Mouse (Mus musculus) testis, postnatal 10 days (tissue): ENCODE measurements around the gene Plp2.

ENCODE experiments used
- DNase-seq: peaks from one replicate; pipeline ENCODE4 v3.0.0; 2021; ENCODE audit warnings: low spot score

Plp2 gene

DNA sequence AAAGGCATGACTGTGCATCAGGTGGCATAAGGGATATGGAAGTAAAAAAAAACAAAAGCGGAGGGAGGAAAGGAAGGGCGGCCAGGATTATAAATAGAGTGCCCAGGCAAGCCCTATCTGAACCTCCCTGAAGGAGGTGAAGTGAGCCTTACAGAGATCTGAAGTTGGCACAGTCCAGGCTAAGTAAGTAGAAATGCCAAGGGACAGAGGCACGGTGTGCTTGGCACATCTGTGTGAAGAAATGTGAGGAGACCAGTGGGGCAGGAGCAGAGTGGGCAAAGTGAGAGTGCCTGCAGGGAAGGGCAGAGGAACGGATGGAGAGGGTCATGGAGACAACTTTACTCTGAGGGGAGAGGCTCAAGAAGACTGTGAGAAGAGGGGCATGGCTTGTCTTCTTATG lies 10.1 kb downstream of the Plp2 start:
- DNase-seq: no peak

DNA sequence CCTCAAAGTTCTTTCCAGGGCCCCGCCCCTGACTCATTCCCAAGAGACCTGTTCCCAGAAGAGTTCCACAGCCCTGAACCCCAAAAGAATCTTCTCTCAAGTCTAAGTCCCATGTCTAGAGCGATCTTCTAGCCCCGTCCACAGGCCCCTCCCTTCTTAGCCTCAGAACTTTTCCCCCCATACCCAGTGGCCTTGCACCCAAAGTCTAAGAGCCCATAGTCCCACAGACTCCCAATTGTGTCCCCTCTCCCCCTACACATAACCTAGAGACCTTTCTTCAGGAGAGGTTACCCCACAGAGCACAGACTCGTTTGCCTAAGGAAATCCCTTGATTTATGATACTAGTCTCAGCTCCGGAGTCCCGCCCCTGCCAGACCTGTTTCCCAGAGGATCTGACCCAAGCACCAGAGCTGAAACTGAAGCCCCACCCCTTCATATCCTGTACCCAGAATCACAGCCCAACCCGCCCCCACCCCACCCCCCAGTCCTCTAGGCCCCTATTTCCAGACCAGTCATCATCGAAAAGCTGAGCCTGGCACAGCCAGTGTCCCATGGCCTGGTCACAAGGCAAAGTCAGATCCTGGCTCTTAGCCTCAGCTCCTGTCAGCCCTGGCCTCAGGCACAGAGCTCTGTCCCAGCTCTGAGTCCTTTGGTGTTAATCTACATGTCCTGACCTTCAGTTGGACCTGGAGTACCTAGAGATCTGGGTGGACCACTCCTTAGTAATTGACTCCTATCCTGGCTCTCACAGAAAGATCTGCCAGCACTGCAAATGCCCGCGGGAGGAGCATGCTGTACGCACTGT lies 12.2 kb downstream of the Plp2 start:
- no peak for DNase-seq

DNA sequence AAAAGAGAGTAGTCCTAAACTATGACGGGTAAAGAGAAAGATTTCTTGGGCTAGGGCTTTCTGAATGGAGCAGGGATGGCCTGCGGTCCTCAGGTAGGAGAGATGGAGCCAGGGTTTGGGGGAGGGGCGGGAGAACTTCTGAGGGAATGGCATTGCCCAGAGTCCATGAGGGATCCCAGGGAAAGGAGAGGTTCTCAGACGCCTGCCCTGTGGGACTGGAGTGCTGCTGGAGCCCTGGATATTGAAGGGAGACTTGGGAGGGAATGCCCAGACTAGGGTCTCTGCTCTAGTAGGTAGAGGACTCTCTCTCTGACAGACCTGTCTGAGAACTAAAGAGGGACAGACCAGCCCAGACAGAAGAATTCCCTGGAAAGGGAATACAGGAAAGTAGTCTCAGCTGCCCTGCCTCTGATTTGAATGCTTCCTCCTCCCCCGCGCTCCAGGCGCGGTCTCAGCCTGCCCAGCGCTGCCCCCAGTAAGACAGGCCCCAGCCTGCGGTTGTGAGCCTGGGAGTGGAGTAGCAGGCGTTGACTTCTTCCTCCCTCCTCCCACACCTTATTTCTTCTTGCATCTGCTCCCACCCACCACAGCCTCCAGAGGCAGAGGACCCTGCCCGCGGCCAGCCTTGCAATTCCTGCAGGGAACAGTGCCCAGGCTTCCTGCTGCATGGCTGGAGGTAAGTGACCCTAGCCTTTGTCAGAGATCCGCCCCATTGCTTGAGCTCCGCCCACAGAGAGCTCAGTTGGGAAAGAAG lies 13.0 kb downstream of the Plp2 start:
- DNase-seq: peak; percentile 66

DNA sequence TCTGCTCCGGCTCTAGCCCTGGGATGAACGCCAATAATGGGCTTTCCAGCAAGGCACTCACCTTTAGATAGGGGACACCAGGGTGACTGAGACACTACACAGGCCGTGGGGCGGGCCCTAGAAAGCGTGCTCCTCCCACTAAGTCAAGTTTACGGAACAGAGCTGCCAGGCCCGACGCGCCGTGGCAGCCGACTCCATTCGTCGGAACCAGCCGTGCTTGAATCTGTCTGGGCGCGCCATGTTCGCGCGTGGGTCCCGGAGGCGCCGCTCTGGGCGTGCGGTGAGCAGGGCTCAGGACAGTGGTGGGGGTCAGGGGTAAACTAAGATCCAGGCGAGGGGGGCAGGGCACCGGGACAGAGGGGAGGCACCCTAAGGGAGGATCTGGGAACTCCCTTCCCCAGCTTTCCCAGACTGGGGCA lies 14.0 kb downstream of the Plp2 start, which contains the start of gene Prickle3:
Prickle3 (plus strand) TSS at position 40 of the 419 bp plus-strand sequence.
- peak; percentile 63 for DNase-seq

DNA sequence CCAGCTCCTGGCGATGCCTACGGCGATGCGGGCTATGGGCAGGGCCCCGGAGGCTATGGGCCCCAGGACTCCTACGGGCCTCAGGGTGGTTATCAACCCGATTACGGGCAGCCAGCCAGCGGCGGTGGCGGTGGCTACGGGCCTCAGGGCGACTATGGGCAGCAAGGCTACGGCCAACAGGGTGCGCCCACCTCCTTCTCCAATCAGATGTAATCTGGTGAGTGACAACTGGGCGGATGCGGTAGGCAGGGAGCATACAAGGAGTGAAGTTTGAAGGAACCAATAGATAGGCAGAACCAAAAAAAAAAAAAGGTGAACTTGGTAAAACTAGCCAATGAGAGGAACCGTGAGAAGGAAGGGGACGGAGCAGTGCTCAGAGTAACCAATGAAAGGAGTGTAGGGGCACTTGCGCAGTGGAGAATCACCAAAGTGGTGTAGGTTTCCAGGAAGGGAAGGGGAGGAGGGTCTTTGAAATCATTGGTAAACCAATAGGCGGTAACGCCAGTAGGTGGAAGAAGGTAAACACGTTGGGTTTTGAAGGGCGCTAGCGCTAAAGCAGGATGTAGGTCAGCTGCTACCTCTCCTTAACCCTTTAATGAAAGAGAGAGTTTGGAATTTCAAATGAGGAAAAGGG lies 22.4 kb downstream of the Plp2 start:
- DNase-seq: peak; percentile 83

DNA sequence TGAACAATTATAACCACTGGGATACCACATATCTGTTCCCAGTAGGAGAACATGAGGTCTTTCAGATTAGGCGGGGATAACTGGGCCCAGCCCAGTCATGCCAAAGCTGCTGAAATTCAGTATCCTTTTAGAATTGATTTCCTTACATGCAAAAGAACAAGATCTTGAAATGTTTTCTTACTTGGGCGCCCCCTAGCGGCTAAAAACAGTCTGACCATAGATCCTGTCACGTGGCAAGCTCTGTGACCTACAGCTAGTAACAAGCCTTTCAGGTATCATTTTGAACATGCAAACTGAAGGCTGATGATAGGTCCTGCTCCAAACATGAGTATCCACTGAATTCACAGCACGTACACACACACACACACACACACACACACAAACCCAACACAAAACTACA lies 25.8 kb downstream of the Plp2 start:
- DNase-seq: peak; percentile 84

GRCm38 (mm10) chrX:7640785-7641184 lies 30.4 kb downstream of the Plp2 start:
- DNase-seq: no peak

DNA sequence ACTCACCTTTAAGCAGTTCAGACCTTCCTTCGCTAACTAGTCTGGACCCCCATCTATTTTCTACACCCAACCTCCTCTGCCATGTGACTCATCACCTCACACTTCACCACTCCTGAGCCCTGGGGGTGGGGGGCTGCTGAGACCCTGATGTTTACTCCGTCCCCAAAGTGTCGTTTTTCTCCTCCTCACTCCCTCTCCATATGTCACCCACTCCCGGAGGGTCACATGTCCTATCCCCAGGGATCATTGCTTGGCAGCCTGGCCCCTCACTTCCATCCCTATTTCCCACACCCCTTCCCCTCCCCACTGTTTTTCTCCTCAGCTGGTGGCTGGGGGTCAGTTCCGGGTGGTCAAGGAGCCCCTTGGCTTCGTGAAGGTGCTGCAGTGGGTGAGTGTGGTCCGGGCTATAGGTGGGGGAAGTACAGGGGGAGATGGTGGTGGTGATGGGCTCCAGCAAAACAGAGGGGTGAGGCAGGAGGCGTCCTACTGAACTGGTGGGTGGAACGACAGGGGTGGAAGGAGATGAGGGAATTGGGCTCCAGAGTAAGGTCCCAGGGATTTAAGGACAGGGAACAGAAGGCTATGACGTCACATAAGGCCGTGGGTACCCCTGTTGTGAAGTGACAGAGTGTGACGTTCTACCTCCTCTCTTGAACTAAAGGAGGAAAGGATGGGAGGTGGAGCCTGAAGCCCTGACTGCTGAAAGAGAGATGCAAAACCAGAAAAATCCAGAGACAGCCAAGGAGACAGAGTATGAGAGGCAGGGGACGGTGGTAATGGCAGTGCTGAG lies 31.5 kb downstream of the Plp2 start:
- no peak for DNase-seq

DNA sequence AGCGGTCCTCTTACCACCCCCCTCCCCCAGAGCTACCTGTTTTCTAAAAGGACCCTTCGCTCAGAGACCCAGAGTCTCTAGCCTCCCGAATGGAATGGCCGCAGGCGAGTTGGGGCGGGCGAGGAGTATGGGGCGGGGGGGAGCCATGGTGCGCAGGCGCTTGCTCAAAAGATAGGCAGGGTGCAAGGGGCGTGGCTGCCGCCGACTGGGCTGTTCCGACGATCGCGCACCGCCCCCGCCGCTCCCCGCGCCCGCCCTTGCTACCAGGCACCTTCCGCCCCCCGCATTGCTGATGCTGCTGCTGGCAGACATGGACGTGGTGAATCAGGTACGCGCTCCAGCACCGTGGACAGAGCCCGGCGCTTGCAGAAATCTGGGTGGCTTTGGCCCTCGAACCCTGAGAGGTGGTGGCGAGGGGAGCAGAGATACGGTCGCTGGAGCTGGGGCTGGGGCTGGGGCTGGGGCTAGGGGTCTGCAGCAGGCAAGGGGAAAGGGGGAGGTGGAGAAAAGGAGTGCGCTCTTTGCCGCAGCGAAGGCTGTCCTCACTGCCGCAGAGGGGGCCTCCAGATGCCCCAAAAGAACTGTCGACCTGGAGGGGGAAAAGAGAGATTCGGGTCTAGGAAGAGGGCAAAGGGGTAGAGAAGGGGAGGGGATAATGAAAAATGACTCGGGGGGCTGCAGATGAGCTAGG lies 32.6 kb downstream of the Plp2 start, which contains the start of gene Syp:
Syp (plus strand) TSS at position 71 of the 691 bp plus-strand sequence.
- peak; percentile 85 for DNase-seq

DNA sequence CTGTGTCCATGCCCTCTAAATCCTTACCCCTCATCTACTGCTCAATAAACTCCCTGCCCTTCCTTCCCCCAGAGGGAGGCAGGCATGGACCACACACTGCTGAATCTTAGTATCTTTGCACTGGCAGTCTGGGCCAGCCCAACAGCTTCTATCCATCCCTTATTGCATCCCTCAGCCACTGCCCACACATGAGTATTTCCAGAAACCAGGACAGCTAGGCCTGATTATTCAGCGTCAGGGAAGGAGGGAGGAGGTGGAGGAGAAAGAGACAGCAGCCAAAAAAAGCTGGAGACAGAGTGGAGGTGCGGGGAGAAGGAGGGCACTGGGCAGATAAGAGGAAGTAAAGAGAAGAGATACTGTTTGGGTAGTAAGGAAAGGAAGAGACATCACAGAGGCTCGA lies 36.1 kb downstream of the Plp2 start:
- no peak for DNase-seq

DNA sequence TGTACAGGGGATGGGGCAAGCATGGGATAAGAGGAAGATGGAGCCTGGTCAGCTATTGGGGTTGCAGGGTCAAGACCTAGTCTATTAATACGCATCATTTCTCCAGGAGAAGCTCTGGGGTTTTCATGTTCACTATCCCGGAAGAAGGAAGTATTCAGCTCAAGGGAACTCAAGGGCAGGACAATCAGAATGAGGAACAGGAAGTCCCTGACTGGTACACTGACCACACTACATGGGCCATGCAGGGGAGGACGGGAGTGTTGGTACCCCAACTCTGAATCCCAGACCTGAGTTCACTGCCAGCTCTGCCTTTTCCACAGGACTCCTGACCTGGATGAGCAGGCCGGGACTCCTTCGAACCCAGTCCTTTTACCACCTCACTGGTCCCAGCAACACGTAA lies 38.6 kb downstream of the Plp2 start:
- DNase-seq: no peak
